Mouse (Mus musculus): ENCODE measurements around the gene Cpne5. TPM values are rescaled to one million over a fixed set of nuclear protein-coding genes. Genes with fewer than 3 reads are reported as not detected.
"Not testable (repeated sequence)": the region's sequence is repeated elsewhere in the genome, so short reads cannot be mapped to it uniquely, and the experiment has no call there.

The Cpne5 gene
- polyA plus RNA-seq, 1 experiment from 2014 or later, result 24.9 TPM

DNA sequence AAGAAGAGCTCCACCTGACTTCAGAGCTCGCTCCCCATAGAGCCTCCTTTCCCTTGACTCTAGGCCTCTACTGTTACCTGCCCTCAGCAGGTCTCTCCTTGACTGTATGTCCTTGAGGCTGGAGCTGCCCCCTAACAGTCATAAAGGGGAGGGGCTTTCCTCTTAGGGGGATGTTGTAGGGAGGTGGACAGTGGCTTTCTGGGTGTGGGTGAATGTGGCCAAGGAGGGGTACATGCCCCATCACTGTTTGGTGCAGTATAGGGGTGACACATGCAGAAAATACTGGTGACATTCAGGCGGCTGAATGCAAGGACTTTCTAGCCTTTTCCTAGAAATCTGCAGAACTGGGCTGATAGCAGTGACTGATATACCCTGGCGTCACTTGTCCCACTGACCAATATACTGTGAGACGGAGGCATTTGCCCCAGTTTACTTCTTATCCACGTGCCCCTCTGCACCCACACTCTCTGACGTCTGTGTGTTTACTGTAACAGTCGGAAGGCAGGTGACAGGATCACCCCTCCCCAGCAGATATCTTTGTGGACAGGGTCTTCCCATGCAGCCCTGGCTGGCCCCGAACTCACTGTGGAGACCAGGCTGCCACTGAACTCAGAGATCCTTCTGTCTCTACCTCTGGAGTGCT lies 120.8 kb downstream of the Cpne5 start:
- no peak overlapping the region for H3K9ac ChIP-seq (replicated peaks)
- H3K27ac ChIP-seq (replicated peaks), result no peak overlapping the region
- no peak overlapping the region for H3K4me3 ChIP-seq
- no peak for ATAC-seq (replicated peaks)
- WGBS, result 82% methylated on average over 8 of the region's 8 CpGs
- H3K27me3 ChIP-seq, result no peaks in the 10 kb centered on the region
- no peaks in the 10 kb centered on the region for H3K36me3 ChIP-seq
- H3K9me3 ChIP-seq, result no peaks in the 10 kb centered on the region
- H3K4me1 ChIP-seq, result no peaks in the 10 kb centered on the region
- H3K4me2 ChIP-seq (replicated peaks), result no peak overlapping the region

GRCm38 (mm10) chr17:29116023-29116422 lies 121.9 kb downstream of the Cpne5 start:
- no peaks in the 10 kb centered on the region for H3K4me1 ChIP-seq

DNA sequence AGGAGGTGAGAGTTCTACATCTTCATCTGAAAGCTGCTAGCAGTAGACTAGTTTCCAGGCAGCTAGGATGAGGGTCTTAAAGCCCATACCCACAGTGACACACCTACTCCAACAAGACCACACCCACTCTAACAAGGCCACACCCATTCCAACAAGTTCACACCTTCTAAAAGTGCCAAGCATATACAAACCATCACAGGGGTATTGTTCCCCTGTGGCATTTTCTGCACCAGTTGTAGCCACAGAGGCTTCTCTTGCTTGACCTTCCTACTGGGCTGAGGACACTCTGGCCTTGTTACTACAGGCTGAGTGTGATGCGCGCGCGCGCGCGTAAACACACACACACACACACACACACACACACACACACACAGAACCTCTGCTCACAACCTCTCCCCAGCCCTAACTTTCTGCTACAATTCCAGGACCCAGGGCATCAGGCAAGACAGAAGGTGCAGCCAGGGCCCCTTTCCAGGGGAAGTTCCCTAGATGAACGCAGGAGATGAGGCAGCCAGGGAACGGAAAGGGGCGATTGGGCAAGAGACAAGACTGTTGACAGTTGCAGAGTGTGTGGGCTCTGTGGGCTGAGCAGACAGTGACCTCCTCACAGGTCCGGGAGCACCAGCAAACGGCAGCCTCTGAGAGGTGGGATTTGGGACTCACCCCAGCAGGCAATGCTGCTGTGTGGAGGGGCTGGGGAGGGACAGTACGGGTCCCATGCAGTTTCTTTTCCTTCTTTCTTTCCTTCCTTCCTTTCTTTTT lies 124.2 kb downstream of the Cpne5 start, which contains the start of gene Rab44:
Rab44 (plus strand) TSS at position 555 of the 762 bp plus-strand sequence.
- Histone ChIP-seq H3K27ac (replicated peaks) (no peak within 1 kb of the TSS), H3K9ac (replicated peaks) (no peak within 1 kb of the TSS), H3K9me3 (no peaks in the 10 kb centered on the region), H3K27me3 (no peaks in the 10 kb centered on the region), H3K4me3 (no peak within 1 kb of the TSS), H3K36me3 (no peaks in the 10 kb centered on the region), H3K4me2 (replicated peaks) (no peak within 1 kb of the TSS), H3K4me1 (no peaks in the 10 kb centered on the region)
- no peak for ATAC-seq (replicated peaks)
- 96% methylated on average over 13 of the region's 13 CpGs for WGBS

More at GRCm38 (mm10) chr17:29116023-29116422, 121.9 kb downstream of the Cpne5 start:
- Histone ChIP-seq H3K9ac (replicated peaks) (no peak overlapping the region), H3K27ac (replicated peaks) (no peak overlapping the region), H3K9me3 (no peaks in the 10 kb centered on the region), H3K4me2 (replicated peaks) (no peak overlapping the region), H3K4me3 (no peak overlapping the region), H3K27me3 (no peaks in the 10 kb centered on the region), H3K36me3 (no peaks in the 10 kb centered on the region)
- WGBS, result 69% methylated on average over 12 of the region's 12 CpGs
- ATAC-seq (replicated peaks), result no peak

- no peaks in the 10 kb centered on the region for H3K36me3 ChIP-seq
- no peak overlapping the region for H3K27ac ChIP-seq (replicated peaks)
- H3K27me3 ChIP-seq, result no peaks in the 10 kb centered on the region
- no peaks in the 10 kb centered on the region for H3K4me1 ChIP-seq
- ATAC-seq (replicated peaks), result no peak
- H3K9ac ChIP-seq (replicated peaks), result no peak overlapping the region
- no peak overlapping the region for H3K4me3 ChIP-seq
- H3K4me2 ChIP-seq (replicated peaks), result no peak overlapping the region
- 95% methylated on average over 5 of the region's 5 CpGs for WGBS
- no peaks in the 10 kb centered on the region for H3K9me3 ChIP-seq
Observed at GRCm38 (mm10) chr17:29111332-29111731, 126.6 kb downstream of the Cpne5 start.

DNA sequence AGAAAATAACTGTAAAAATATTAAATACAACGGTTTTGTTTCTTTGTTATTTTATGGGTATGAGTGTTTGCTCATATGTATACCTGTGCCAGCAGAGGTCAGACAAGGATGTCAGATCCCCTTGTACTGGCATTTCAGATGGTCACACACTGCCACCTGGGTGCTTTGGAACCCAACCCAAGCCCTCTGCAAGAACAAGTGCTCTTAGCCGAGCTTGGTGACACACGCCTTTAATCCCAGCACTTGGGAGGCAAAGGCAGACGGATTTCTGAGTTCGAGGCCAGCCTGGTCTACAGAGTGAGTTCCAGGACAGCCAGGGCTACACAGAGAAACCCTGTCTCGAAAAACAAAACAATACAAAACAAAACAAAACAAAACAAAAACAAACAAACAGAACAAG lies 127.6 kb downstream of the Cpne5 start:
- ATAC-seq (replicated peaks); H3K27ac ChIP-seq (replicated peaks); H3K27me3 ChIP-seq; H3K36me3 ChIP-seq; H3K9me3 ChIP-seq; H3K4me2 ChIP-seq (replicated peaks); H3K9ac ChIP-seq (replicated peaks); H3K4me3 ChIP-seq; H3K4me1 ChIP-seq: not testable (repeated sequence)
- 80% methylated on average over 6 of the region's 6 CpGs for WGBS

Other genes with a start within 250 kb of the Cpne5 start
- 119 and 128 TPM in 2 replicates for gene Stk38, start 230.2 kb downstream of the Cpne5 start, polyA plus RNA-seq (2015; fragmentation: Nextera tagmentation; extraction: Ambion mirVana)
- 594 and 620 TPM in 2 replicates for gene Srsf3, start 205.5 kb downstream of the Cpne5 start, polyA plus RNA-seq (2015; fragmentation: Nextera tagmentation; extraction: Ambion mirVana)
- gene Cdkn1a, start 147.2 kb downstream of the Cpne5 start, polyA plus RNA-seq (2015; fragmentation: Nextera tagmentation; extraction: Ambion mirVana), result 39.2 and 39.4 TPM in 2 replicates
- 0.05 TPM in 1 of 2 replicates, not detected in the other for gene Rab44, start 124.0 kb downstream of the Cpne5 start, polyA plus RNA-seq (2015; fragmentation: Nextera tagmentation; extraction: Ambion mirVana)
- 126 and 128 TPM in 2 replicates for gene Ppil1, start 26.0 kb upstream of the Cpne5 start, polyA plus RNA-seq (2015; fragmentation: Nextera tagmentation; extraction: Ambion mirVana)
- gene BC004004, start 30.6 kb upstream of the Cpne5 start, polyA plus RNA-seq (2015; fragmentation: Nextera tagmentation; extraction: Ambion mirVana), result 96.2 and 96.4 TPM in 2 replicates
- 1.4 and 1.8 TPM in 2 replicates for gene Pi16, start 79.5 kb upstream of the Cpne5 start, polyA plus RNA-seq (2015; fragmentation: Nextera tagmentation; extraction: Ambion mirVana)
- 432 and 464 TPM in 2 replicates for gene Mtch1, start 109.8 kb upstream of the Cpne5 start, polyA plus RNA-seq (2015; fragmentation: Nextera tagmentation; extraction: Ambion mirVana)
- gene Fgd2, start 122.7 kb upstream of the Cpne5 start, polyA plus RNA-seq (2015; fragmentation: Nextera tagmentation; extraction: Ambion mirVana), result 5.5 and 6.0 TPM in 2 replicates

Data from forebrain, embryonic 15.5 days (tissue).